Mouse (Mus musculus) G1E (cell line): ENCODE results near the gene Gm7347.

ENCODE experiments used
- CTCF ChIP-seq: IDR thresholded peaks from 2 replicates; pipeline ENCODE4 v1.5.1; 2012; ENCODE audit warnings: low read depth, low read length, inconsistent platforms, mixed read lengths
- GATA2 ChIP-seq: IDR thresholded peaks from 2 replicates; pipeline ENCODE4 v1.6.1; 2012; ENCODE audit warnings: low read depth, low read length, inconsistent platforms, borderline replicate concordance
- POLR2AphosphoS5 ChIP-seq: IDR thresholded peaks from 2 replicates; pipeline ENCODE4 v1.6.1; 2012; ENCODE audit warnings: low read depth, low read length, inconsistent platforms; ENCODE audit not compliant: insufficient replicate concordance
- TAL1 ChIP-seq: conservative IDR thresholded peaks from 2 replicates; pipeline ENCODE4 v1.6.1; 2012; ENCODE audit warnings: low read depth, low read length, inconsistent platforms, mixed read lengths

- TF ChIP-seq CTCF, result no peak
- no peak for TF ChIP-seq POLR2AphosphoS5
- no peak for TF ChIP-seq TAL1
- no peak for TF ChIP-seq GATA2
Measured at GRCm38 (mm10) chr5:26070716-26071115, 12.3 kb upstream of the Gm7347 start.
